Mouse (Mus musculus): ENCODE measurements at regions not wholly inside any gene's neighbourhood (a gene's known extent, or its start where the extent isn't known, plus 50 kb on each side); places are given as distances from the start of the nearest gene placed in this dataset.
"Not testable (repeated sequence)": the region's sequence is repeated elsewhere in the genome, so short reads cannot be mapped to it uniquely, and the experiment has no call there.

DNA sequence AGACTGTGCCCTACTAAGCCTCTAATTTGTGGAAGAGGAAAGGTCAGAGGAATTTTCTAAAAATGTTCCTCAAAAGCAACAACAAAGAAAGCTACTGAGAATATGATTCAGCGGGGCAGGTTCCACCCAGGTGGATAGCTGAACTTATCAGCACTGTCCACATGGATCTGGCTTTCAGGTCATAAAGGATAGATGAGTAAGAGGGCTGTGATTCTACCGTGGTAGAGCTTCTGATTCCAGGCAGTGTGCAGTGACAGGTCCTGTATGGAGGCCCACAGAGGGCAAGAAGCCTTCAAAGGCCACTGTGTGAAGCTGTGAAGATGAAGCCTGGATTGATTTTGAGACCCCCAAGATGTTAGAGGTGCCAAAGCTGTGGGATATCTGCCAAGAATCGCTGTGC lies 51.8 kb downstream of the Teddm3 start:
- not testable (repeated sequence) for H3K4me2 ChIP-seq (ENCODE audit: low read length); H3K36me3 ChIP-seq (ENCODE audit: control insufficient read depth, insufficient read depth, low read length); H3K9me3 ChIP-seq (replicated peaks; ENCODE audit: control insufficient read depth, low read length); H3K9ac ChIP-seq (ENCODE audit: low read length); H3K27me3 ChIP-seq (replicated peaks; ENCODE audit: control insufficient read depth, insufficient read depth, low read length); H3K4me1 ChIP-seq (ENCODE audit: control insufficient read depth, insufficient read depth, low read length); ATAC-seq; H3K4me3 ChIP-seq (ENCODE audit: low read depth, low read length); H3K27ac ChIP-seq (ENCODE audit: low read depth, low read length); DNase-seq (ENCODE audit: low spot score)
- WGBS = 84% methylated on average over 3 of the region's 3 CpGs

DNA sequence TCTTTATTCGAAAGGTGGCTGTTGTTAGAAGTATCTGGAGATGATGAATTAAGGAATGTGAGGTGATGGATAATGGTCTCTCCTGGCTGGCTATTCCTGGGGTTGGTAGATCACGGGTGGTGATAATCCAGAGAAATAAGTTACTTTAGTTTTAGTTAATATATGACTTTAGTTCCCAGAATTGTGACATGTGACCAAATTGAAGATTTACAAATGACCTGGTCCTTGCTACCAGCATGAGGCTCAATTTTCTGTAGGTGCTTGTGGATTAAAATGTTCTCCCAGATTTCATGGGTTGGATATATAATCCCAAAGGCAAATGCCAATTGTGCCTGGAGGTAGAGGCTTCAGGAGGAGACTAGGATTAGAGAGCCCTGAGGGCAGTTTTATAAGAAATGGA lies 53.7 kb downstream of the Teddm3 start:
- H3K36me3 ChIP-seq (ENCODE audit: control insufficient read depth, insufficient read depth, low read length); ATAC-seq; H3K9me3 ChIP-seq (replicated peaks; ENCODE audit: control insufficient read depth, low read length); H3K4me3 ChIP-seq (ENCODE audit: low read depth, low read length); H3K27me3 ChIP-seq (replicated peaks; ENCODE audit: control insufficient read depth, insufficient read depth, low read length); H3K4me1 ChIP-seq (ENCODE audit: control insufficient read depth, insufficient read depth, low read length); H3K27ac ChIP-seq (ENCODE audit: low read depth, low read length); DNase-seq (ENCODE audit: low spot score); H3K4me2 ChIP-seq (ENCODE audit: low read length); H3K9ac ChIP-seq (ENCODE audit: low read length): not testable (repeated sequence)
- 88% methylated on average over 2 of the region's 2 CpGs for WGBS

DNA sequence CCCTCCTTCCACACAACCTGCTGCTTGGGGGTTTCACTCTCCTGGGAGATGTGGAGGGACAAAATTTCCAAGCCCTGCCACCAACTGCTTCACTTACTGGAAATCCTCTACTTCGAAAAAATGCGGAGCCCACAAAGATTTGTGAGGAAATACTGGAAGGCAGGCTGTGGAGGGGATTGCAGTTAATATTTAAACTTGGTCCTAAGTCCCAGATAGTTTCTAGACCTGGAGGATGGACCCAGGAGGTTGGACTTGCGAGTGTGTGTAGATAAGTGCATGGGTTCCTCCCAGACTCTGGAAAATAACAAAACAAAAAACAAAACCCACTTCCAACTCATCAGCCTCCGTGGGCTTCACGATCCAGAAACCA lies 79.0 kb downstream of the Teddm3 start:
- H3K4me2 ChIP-seq (ENCODE audit: low read length) = no peak overlapping the region
- ATAC-seq (no peak), DNase-seq (ENCODE audit: low spot score) (no peak)
- 67% methylated on average over 5 of the region's 5 CpGs for WGBS
- H3K9ac ChIP-seq (ENCODE audit: low read length) = no peak overlapping the region
- no peaks in the 10 kb centered on the region for H3K36me3 ChIP-seq (ENCODE audit: control insufficient read depth, insufficient read depth, low read length)
- no peak overlapping the region for H3K27ac ChIP-seq (ENCODE audit: low read depth, low read length)
- no peaks in the 10 kb centered on the region for H3K9me3 ChIP-seq (replicated peaks; ENCODE audit: control insufficient read depth, low read length)
- H3K27me3 ChIP-seq (replicated peaks; ENCODE audit: control insufficient read depth, insufficient read depth, low read length) = no peaks in the 10 kb centered on the region
- no peaks in the 10 kb centered on the region for H3K4me1 ChIP-seq (ENCODE audit: control insufficient read depth, insufficient read depth, low read length)
- no peak overlapping the region for H3K4me3 ChIP-seq (ENCODE audit: low read depth, low read length)

DNA sequence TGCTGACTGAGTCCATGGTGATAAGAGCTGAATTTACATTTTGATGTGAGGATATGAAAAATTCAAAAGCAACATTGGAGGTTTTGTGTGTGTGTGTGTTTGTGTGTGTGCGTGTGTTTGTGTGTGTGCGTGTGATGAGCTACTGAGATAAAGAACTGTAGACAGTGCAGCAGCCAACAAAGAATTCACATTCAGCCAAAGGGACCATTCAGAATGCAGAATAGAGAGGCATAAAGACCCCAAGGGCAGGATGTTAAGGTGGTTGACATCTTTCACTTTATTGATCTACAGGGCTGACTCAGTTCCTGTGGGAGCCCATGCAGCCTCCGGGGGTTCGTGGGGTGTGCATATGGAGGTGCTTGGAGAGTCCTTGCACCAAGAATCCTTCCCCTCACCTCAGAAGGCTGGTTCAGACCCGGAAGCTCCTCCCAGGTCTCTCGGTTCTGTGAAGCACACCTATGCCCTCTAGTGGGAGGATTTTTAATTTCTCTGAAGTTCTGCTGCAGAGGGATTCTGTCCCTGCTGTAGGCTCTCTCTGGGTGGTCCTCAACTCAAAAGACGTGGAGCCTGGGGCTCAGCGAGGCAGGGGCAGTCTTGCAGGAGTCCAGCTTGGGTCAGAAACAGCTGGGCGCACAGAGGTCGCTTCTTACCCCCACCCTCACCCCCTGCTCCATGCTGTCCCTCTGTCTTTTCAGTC lies 79.6 kb downstream of the Teddm3 start:
- DNase-seq (ENCODE audit: low spot score); H3K4me1 ChIP-seq (ENCODE audit: control insufficient read depth, insufficient read depth, low read length); H3K4me3 ChIP-seq (ENCODE audit: low read depth, low read length); H3K27ac ChIP-seq (ENCODE audit: low read depth, low read length); H3K4me2 ChIP-seq (ENCODE audit: low read length); H3K9me3 ChIP-seq (replicated peaks; ENCODE audit: control insufficient read depth, low read length); H3K27me3 ChIP-seq (replicated peaks; ENCODE audit: control insufficient read depth, insufficient read depth, low read length); H3K9ac ChIP-seq (ENCODE audit: low read length); H3K36me3 ChIP-seq (ENCODE audit: control insufficient read depth, insufficient read depth, low read length): not testable (repeated sequence)
- ATAC-seq = peak; percentile 82
- 34% methylated on average over 8 of the region's 10 CpGs for WGBS

DNA sequence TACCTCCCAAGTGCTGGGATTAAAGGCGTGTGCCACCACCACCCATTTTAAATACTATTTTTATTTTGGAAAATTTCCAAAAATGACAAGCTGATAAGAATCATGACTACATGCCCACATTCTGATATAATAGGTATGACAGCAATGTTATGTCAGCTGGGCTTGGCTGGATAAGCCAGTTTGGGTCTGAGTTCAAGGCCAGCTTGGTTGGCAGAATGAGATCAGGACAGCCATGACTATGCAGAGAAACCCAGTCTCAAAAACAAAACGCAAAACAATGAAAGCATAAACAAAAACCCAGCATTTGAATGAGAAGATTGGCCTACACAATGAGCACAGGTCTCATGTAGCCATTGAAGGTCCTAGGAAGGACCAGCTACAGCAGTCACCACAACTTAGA lies 93.6 kb downstream of the Teddm3 start:
- Histone ChIP-seq H3K27ac (ENCODE audit: low read depth, low read length) (no peak overlapping the region), H3K4me3 (ENCODE audit: low read depth, low read length) (no peak overlapping the region), H3K9me3 (replicated peaks; ENCODE audit: control insufficient read depth, low read length) (no peaks in the 10 kb centered on the region), H3K36me3 (ENCODE audit: control insufficient read depth, insufficient read depth, low read length) (no peaks in the 10 kb centered on the region), H3K4me1 (ENCODE audit: control insufficient read depth, insufficient read depth, low read length) (no peaks in the 10 kb centered on the region), H3K27me3 (replicated peaks; ENCODE audit: control insufficient read depth, insufficient read depth, low read length) (no peaks in the 10 kb centered on the region), H3K9ac (ENCODE audit: low read length) (no peak overlapping the region), H3K4me2 (ENCODE audit: low read length) (no peak overlapping the region)
- DNase-seq (ENCODE audit: low spot score) = no peak
- 81% methylated on average over 2 of the region's 2 CpGs for WGBS
- no peak for ATAC-seq

DNA sequence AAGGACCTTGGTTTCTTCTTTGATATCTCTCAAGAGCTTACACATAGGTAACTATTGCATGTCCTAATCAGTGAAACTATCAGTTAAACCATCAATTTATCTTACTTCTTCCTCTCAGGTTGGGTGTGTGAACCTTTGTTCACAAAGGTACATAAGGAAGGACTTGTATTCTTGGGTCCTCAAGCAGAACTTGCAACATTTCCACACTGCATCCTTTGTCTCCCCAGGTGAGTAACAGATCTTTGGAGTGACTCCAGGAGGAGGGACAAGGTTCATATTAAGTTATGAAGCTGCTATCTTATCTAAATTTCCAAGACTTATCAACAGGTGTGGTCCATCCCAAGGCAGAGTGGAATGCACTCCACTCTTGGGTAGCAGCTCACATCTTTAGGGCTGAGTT lies 99.0 kb downstream of the Teddm3 start:
- no peak for DNase-seq (ENCODE audit: low spot score)
- no peaks in the 10 kb centered on the region for H3K27me3 ChIP-seq (replicated peaks; ENCODE audit: control insufficient read depth, insufficient read depth, low read length)
- no peaks in the 10 kb centered on the region; the same call in 1 of the 2 replicates for H3K9me3 ChIP-seq (replicated peaks; ENCODE audit: control insufficient read depth, low read length)
- no peak overlapping the region for H3K4me3 ChIP-seq (ENCODE audit: low read depth, low read length)
- no peaks in the 10 kb centered on the region for H3K36me3 ChIP-seq (ENCODE audit: control insufficient read depth, insufficient read depth, low read length)
- H3K4me2 ChIP-seq (ENCODE audit: low read length) = no peak overlapping the region
- H3K9ac ChIP-seq (ENCODE audit: low read length) = no peak overlapping the region
- no peak for ATAC-seq
- no peaks in the 10 kb centered on the region for H3K4me1 ChIP-seq (ENCODE audit: control insufficient read depth, insufficient read depth, low read length)
- H3K27ac ChIP-seq (ENCODE audit: low read depth, low read length) = no peak overlapping the region

DNA sequence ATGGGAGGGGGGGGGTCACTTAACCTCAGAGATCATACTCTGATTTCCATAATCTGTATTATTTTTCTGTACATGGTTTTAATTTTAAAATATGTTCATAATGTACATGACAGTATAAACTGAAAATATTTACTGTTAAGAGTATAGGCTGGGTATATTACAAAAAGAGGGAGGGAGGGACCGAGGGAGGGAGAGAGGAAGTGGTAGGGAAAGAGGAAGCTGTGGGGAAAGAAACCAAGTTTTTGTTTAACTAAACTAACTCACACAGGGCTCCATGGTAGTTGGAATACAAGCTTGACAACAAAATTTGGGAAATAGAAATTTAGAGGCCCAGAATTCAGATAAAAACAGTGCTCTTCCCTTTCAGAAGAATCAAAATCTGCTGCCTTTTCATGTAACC lies 131.7 kb downstream of the Teddm3 start:
- not testable (repeated sequence) for ATAC-seq; DNase-seq (ENCODE audit: low spot score); H3K36me3 ChIP-seq (ENCODE audit: control insufficient read depth, insufficient read depth, low read length); H3K9me3 ChIP-seq (replicated peaks; ENCODE audit: control insufficient read depth, low read length); H3K4me2 ChIP-seq (ENCODE audit: low read length); H3K9ac ChIP-seq (ENCODE audit: low read length); H3K4me1 ChIP-seq (ENCODE audit: control insufficient read depth, insufficient read depth, low read length); H3K27ac ChIP-seq (ENCODE audit: low read depth, low read length); H3K4me3 ChIP-seq (ENCODE audit: low read depth, low read length); H3K27me3 ChIP-seq (replicated peaks; ENCODE audit: control insufficient read depth, insufficient read depth, low read length)
- 91% methylated on average over 1 of the region's 1 CpGs for WGBS

DNA sequence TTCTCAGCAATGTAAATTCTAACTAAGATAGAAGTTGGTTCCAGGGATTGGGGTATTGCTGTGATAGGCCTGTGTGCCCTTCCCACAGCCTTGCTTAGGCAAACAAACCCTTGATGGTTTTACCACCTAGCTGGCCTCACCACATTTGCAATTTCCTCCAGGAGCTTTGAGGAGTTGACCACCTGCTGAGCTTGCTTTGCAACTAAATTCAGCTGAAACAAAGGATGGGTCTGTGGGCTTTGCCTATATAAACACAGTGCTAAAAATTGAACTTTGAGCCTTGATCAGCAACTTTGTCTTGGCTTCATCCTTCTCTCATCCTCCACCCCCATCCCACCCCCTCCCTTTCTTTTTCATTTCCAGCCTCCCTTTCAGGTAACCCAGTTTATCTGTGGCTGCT lies 148.9 kb downstream of the Teddm3 start:
- DNase-seq (ENCODE audit: low spot score) = no peak
- Histone ChIP-seq H3K9me3 (replicated peaks; ENCODE audit: control insufficient read depth, low read length) (no peaks in the 10 kb centered on the region), H3K4me2 (ENCODE audit: low read length) (no peak overlapping the region), H3K4me3 (ENCODE audit: low read depth, low read length) (no peak overlapping the region), H3K27me3 (replicated peaks; ENCODE audit: control insufficient read depth, insufficient read depth, low read length) (no peaks in the 10 kb centered on the region), H3K36me3 (ENCODE audit: control insufficient read depth, insufficient read depth, low read length) (no peaks in the 10 kb centered on the region), H3K4me1 (ENCODE audit: control insufficient read depth, insufficient read depth, low read length) (no peaks in the 10 kb centered on the region), H3K27ac (ENCODE audit: low read depth, low read length) (no peak overlapping the region), H3K9ac (ENCODE audit: low read length) (no peak overlapping the region)
- no peak for ATAC-seq

DNA sequence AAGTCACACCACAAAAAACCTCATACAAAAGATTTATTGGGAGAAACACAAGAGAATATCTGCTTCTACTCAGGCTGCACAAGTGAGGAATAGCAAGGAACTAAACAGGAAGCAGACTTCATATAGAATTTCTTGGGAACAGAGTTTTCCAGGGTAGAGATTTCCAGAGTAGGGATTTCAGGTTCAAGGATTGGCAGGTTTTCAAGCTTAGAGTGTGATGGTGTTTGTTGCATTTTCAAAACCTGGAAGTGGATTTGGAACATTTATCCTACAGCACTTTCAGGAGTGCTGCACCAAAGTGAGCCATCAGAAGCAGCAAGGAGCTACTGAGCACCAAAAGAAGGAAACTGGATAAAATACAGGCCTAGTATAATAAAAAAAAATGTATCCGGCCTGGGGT lies 152.7 kb downstream of the Teddm3 start:
- no peaks in the 10 kb centered on the region for H3K27me3 ChIP-seq (replicated peaks; ENCODE audit: control insufficient read depth, insufficient read depth, low read length)
- WGBS = 80% methylated on average over 1 of the region's 1 CpGs
- ATAC-seq (no peak), DNase-seq (ENCODE audit: low spot score) (peak; percentile 3)
- no peaks in the 10 kb centered on the region for H3K4me1 ChIP-seq (ENCODE audit: control insufficient read depth, insufficient read depth, low read length)
- no peak overlapping the region for H3K27ac ChIP-seq (ENCODE audit: low read depth, low read length)
- no peaks in the 10 kb centered on the region for H3K9me3 ChIP-seq (replicated peaks; ENCODE audit: control insufficient read depth, low read length)
- no peak overlapping the region for H3K4me2 ChIP-seq (ENCODE audit: low read length)
- no peak overlapping the region for H3K9ac ChIP-seq (ENCODE audit: low read length)
- no peak overlapping the region for H3K4me3 ChIP-seq (ENCODE audit: low read depth, low read length)
- no peaks in the 10 kb centered on the region for H3K36me3 ChIP-seq (ENCODE audit: control insufficient read depth, insufficient read depth, low read length)
